Mouse (Mus musculus): Measurements from ENCODE around the gene Gm10197.

The Gm10197 gene

GRCm38 (mm10) chr19:53393646-53394045 is 22.1 kb upstream of the Gm10197 start:
- DNase-seq (ENCODE audit: low spot score): no peak

- DNase-seq (ENCODE audit: low spot score): no peak
Observed at GRCm38 (mm10) chr19:53392781-53393343, 21.3 kb upstream of the Gm10197 start.

- no peak for DNase-seq (ENCODE audit: low spot score)
Observed at GRCm38 (mm10) chr19:53391787-53392186, 20.2 kb upstream of the Gm10197 start.

DNA sequence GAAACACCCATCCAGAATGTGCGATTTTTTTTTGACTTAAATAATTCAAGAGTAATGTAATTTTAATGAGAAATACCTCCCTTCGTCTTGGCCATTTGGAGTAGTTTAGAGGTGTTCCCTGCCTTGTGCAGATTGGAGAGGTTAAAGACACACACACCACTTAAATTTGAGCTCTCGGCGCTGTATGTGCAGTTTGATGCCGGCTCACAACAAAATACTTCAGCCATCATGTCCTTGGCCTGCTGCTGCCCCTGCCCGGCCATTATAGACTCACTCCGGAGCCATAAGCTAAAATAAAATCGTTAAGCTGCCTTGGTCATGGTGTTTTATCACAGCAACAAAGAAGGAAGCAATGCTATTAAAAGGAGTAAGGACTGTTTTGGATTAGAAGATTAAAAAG is 19.8 kb upstream of the Gm10197 start:
- DNase-seq (ENCODE audit: low spot score): no peak

DNA sequence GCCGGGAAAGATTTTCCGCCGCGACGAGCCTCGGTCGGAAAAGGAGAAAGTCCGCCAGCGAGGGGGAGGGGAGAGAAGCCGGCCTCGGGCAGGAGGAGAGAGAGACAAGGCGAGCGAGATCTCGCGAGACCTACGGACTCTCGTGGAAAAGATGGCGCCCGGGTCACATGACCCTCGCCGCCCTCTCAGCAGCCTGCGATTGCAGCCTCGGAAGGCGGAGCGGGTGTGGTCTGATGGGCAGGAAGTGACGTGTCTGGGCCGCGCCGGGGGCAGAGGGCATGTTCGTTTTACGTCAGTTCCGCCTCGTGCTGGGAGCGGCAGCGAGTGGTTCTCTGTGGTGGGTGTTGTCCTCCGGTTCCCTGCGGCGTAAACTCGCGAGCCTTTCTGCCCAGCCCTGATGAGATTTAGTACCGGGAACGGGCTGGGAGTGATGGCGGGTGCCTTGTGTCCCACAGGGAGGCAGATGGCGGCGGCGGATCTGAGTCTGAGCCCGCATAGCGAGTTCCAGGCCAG is 19.0 kb upstream of the Gm10197 start, which contains the start of gene Smndc1:
Gene Smndc1, minus strand, starts transcription at position 84 of the 513 bp plus-strand sequence.
- peak; percentile 99 for DNase-seq (ENCODE audit: low spot score)

- DNase-seq (ENCODE audit: low spot score): peak; percentile 80
Observed at GRCm38 (mm10) chr19:53389851-53390431, 18.4 kb upstream of the Gm10197 start.

- DNase-seq (ENCODE audit: low spot score): no peak
Observed at GRCm38 (mm10) chr19:53389417-53389816, 17.9 kb upstream of the Gm10197 start.

DNA sequence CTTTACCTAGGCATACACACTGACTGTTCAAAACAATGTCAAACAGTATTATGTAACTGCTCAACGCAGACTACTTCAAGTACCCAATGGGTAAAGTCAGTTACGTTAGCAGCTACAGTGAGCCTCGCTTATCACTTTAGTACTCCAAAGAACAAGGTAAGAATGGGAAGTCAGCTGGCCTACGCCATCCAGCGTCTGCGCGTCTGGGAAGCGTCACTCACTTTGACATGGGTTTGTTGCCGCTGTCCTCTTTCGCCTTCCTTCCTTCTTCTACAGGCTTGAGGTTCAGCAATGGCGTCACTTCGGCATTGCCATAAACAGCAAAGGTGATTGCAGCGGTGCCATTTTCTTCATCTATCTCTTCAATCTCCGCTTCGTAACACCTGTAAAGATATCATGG is 11.8 kb upstream of the Gm10197 start:
- DNase-seq (ENCODE audit: low spot score): no peak

- DNase-seq (ENCODE audit: low spot score): no peak
Observed at GRCm38 (mm10) chr19:53378421-53378820, 6.9 kb upstream of the Gm10197 start.

DNA sequence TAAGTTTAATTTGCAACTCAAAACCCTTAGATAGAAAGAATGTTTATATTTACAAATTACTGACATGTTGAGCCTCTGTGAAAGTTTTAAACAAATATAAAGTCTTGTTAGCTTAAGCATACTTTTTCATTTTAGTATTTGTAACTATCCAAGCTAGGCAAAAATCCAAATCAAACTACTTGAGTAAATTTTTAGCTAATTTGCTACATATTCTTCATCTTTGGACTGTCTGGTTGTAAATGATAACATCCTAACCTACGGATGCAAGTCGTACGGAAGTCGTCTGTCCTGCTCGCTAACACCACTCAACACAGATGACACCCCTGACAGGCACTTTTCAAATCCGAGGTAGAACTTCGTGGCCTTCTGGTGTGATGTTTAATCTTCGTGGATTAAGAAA is 6.1 kb upstream of the Gm10197 start:
- DNase-seq (ENCODE audit: low spot score): no peak

- no peak for DNase-seq (ENCODE audit: low spot score)
Observed at GRCm38 (mm10) chr19:53375816-53376215, 4.2 kb upstream of the Gm10197 start.

DNA sequence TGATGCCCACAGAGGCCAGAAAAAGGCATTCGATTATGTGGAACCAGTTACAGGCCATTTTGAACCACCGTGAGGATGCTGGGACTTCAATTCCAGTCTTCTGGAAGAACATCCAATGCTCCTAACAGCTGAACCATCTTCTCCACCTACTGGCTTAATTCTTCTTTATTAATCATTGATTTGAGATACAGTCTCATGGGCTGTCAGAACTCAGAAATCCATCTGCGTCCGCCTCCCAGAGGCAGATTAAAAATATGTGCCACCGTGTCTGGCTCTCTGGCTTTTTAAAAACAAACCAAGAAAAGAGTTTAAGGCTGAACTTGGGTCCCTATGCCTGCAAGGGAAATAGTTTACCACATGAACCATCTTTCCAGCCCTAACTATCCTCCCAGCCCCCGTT is 3.7 kb upstream of the Gm10197 start:
- no peak for DNase-seq (ENCODE audit: low spot score)

DNA sequence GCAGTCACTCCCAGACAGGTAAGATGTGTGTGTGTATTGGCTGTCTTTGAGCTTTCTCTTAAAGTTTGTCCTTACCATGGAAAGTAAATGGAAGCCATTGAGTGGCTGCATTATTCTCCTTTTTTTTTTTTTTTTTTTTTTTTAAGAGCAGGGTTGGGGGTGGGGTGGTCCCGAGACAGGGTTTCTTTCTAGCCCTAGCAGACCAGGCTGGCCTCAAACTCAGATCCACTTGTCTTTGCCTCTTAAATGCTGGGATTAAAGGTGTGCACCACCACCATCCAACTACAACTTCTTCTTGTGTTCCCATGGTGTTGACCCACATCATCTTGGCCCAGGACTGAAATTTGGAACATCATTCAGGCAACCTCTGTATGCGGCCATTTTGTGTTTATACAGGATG is 2.0 kb upstream of the Gm10197 start:
- no peak for DNase-seq (ENCODE audit: low spot score)

GRCm38 (mm10) chr19:53370233-53370632 is 1.3 kb downstream of the Gm10197 start:
- DNase-seq (ENCODE audit: low spot score): no peak

DNA sequence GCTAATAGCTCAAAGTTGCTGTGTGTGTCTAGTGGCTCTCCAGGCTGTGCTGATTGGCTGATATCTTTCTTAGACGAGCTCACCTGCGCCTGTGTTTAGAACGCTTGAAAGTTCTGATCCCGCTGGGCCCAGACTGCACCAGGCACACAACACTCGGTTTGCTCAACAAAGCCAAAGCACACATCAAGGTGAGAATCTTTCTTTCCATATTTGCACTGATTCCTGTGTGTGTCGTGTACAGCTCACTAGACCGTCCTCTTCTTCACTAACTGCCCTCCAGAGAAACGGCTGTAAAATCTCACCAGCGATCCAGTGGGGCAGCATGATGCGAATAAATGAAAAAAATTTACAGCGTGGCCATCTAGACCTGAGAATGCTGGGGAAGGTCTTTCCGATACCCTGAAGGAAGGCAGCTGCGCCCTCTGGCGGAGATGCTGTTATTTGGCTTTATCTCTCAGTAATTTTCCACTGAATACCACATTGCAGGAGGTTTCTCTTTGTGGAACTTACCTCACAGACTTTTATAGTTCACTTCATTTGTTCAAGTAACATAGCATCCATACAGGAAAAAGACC is 2.0 kb downstream of the Gm10197 start:
- peak; percentile 90 for DNase-seq (ENCODE audit: low spot score)

- DNase-seq (ENCODE audit: low spot score): no peak
Observed at GRCm38 (mm10) chr19:53366881-53367280, 4.7 kb downstream of the Gm10197 start.

DNA sequence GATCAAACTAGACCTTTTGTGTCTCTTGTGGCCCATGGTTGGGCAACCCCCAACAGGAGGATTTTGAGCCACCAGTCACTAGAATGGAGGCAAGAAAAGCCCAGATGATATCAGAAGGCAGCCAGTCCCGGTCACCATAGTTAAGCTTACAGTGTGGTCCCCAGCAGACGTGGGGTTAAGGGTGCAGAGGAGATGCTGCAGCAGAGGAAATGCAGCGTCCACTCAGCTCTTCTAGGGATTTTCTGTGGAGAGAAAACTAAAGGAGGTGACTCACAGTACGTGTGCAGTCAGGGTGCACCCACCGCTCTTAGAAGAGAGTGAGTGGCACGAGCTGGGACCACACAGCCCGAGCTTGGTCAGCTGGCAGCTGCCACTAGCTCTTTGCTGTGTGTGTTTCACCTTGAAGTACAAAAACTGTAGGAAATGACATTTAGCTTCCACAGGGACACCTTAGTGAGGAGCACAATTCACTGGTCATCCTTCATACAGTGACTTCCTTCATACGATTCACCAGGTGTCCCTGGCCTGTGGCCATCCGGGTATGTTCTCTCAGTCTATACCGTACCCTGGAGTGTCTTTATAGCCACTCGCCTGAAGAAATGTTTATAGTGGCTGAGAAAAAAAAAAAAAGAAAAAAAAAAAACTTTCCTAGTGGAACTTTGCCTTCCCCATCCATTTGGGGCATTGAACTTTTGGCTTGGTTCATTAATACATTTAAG is 5.3 kb downstream of the Gm10197 start:
- no peak for DNase-seq (ENCODE audit: low spot score)

- DNase-seq (ENCODE audit: low spot score): peak; percentile 67
Observed at GRCm38 (mm10) chr19:53364963-53365362, 6.6 kb downstream of the Gm10197 start.

DNA sequence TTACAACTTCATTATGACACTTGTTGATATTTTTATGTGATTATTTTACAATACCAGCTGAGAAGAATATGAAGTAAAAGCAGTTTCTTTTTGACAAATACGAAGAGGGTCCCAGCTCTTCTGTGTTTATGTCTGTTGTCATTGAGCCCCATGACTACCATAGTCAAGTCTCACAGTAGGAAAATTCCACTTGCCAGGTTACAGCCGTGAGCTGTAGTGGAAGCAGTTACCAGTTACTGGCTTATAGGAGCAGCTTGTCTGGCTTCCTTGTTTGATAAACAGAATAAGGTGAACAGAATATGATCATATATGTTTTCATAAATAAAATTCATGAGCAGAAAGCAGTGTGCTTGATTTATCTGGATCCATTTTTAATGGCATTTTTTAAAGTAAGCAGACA is 7.0 kb downstream of the Gm10197 start:
- DNase-seq (ENCODE audit: low spot score): no peak

GRCm38 (mm10) chr19:53362967-53363366 is 8.6 kb downstream of the Gm10197 start:
- DNase-seq (ENCODE audit: low spot score): peak; percentile 74

DNA sequence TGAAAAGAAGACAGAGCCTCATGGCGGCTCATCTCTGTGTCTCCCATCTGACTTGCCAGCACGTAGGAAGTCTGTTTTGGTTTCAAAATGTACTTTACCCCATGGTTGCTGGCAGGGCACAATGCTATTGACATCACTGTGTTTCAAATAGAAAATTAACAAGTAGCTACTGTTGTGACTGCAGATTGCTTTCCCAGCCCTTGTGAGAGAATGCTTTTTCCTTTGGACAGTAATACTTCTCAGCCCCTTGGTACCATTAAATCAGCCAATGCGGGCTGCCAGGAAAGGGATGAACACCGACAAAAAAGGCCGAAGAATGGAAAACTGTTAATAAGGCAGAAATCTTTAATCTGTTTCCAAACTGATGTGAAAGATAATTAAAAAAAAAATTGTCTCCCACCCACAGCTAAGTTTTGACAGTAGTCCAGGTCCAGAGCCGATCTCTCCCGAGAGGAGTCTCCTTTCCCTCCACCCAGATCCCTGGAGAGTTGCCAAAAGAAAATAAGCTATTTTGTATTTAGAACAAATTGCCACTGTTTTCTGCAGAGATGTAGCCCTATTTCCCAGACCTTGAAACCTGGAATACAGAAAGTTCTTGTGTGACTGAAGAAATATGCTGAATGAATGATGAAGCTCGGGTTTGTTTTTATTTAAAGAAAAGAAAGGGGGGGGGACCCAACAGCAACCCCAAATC is 11.2 kb downstream of the Gm10197 start:
- DNase-seq (ENCODE audit: low spot score): peak; percentile 42

Data from testis, postnatal 10 days (tissue).